Mouse (Mus musculus): ENCODE results near the gene Cnep1r1.

Gene Cnep1r1

GRCm38 (mm10) chr8:88118456-88119036 lies at the start of gene Cnep1r1:
TSS of gene Cnep1r1 (plus strand) at chr8:88118769.
- DNase-seq, result peak; percentile 96

DNA sequence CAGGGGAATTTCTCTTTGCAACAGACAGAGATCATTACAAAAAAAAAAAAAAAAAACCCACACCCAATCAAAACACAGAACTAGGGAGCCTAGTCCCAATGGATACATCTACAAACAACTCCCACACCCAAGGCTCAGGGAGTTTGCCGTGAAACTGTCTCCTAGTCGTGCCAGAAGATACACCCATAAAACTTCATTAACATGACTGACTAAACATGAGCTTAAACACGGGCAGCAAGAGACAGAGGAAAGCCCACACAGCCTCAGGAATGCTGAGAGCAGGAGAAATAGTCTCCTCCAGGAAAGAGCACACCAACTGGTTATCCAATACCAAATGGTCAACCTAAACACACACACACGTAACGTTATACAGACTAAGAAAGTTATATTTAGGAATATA lies 36.4 kb upstream of the Cnep1r1 start:
- DNase-seq, result no peak

DNA sequence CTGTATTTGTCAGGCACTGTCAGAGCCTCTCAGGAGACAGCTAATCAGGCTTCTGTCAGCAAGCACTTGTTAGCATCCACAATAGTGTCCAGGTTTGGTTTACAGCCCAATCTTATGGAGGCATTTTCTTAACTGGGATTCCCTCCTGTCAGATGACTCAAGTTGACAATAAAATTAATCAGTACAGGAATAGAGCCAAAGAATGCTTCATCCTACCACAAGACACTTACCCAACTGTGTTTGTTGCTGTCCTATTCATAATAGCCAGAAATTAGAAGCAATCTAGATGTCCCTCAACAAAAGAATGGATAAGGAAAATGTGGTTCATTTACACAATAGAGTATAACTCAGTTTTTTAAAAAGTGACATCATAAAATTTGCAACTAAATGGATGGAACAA lies 30.6 kb upstream of the Cnep1r1 start:
- DNase-seq, result no peak

DNA sequence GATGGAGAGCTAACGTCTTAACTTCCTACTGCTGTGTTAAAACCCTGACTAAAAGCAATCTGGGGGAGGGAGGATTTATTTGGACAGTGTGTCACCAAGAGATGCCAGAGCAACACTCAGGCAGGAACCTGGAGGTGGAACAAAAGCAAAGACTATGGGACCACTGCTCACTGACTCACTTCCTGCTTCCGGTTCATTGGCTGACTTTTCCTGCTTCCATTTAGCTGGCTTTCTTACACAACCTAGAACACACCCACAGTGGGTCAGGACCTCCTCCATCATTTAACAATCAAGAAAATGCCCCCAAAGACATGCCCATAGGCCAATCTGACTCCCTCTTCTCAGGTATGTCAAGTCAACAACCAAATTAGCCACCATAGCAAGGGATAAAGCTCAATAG lies 26.9 kb upstream of the Cnep1r1 start:
- DNase-seq, result no peak

DNA sequence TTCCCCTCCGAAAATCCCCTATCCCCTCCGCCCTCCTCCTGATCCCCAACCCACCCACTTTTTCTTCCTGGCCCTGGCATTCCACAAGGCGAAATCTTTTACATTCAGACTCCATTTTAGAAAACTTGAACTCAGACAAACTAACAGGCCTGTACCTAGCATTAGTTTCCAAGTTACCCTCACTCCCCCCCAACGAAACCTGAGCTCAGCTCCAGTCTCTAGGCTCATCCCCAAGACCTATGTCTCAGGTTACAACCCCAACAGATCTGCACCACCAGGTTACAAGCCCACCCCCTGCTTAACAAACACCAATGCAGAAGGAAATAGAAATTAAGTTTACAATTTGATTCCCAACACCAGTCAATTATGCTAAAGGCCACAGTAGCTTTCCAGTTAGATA lies 25.2 kb upstream of the Cnep1r1 start:
- peak; percentile 17 for DNase-seq

DNA sequence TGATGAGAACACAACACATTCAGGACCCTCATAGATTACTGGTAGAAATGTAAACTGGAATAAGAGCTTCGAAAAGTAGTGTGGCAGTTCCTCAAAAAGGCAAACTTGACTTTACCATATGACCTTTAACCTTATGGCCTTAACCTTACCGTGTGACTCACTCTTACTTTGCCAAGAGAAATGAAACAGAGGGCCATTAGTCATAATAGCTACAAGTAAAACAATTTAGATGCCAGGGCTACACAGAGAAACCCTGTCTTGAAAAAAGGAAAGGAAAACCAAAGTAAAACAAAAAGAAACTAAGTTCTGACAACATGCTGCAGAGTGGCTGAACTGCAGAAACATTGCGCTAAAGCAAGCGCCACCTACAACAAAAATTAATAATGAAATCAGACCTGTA lies 19.7 kb upstream of the Cnep1r1 start:
- DNase-seq, result no peak

DNA sequence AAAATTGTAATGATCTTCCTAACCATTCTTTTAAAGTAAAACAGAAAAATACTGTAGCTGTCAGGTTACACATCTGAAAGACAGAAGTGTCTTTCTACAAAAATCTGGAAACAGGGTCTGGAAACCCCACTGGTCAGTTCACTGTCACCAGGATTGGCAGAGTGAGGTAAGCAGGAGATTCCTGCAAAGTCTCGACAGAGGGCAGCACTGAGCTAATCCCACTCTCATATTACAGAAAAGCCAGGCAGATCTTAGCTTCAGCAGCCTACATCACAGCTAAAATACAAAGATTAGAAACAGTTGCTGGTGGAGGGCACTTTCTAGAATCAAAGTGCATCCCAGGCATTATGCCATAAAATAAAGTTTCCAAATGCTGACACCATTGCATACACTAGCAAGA lies 19.0 kb upstream of the Cnep1r1 start:
- DNase-seq, result peak; percentile 77

DNA sequence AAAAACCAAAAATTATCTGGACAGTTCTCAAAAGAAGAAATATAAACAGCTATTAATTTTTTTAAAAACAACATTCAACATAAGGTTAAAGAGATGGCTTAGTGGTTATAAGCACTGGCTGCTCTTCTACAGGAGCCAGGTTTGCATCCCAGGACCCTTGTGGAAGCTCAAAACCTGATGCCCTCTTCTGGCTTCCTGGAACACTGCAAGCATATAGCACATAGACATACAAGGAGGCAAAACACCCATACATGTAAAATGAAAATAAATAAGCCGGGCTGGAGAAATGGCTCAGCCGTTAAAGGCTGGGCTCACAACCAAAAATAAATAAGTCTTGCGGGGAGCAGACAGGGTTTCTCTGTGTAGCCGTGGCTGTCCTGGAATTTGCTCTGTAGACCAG lies 9.3 kb upstream of the Cnep1r1 start:
- no peak for DNase-seq

GRCm38 (mm10) chr8:88119076-88119475 lies 507 bp downstream of the Cnep1r1 start:
- DNase-seq, result no peak

DNA sequence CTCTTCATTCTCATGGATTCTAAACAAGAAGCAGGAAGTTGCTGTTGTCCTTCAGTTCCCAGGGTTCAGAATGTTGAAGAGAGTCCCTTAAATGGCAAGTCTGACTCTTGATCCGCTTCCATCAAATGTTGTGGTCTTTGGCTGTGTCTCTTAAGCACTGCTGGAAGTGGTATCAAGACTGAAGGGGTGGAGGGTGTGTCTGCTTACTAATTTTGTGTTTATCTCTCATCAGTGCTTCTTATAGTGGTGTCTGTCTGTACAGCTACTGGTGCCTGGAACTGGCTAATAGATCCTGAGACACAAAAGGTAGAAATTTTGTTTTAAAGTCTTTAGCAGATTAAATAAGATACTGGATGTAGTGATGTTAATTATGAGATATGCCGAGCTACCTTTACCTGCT lies 6.3 kb downstream of the Cnep1r1 start:
- no peak for DNase-seq

- DNase-seq, result no peak
Measured at GRCm38 (mm10) chr8:88129397-88129796, 10.8 kb downstream of the Cnep1r1 start.

- DNase-seq, result peak; percentile 18
Measured at GRCm38 (mm10) chr8:88130754-88131317, 12.3 kb downstream of the Cnep1r1 start.

GRCm38 (mm10) chr8:88137748-88138484 lies 19.3 kb downstream of the Cnep1r1 start, which contains the start of gene Heatr3:
TSS of gene Heatr3 (plus strand) at chr8:88137855.
- DNase-seq, result peak; percentile 95

GRCm38 (mm10) chr8:88139256-88139655 lies 20.7 kb downstream of the Cnep1r1 start:
- no peak for DNase-seq

GRCm38 (mm10) chr8:88141629-88142028 lies 23.1 kb downstream of the Cnep1r1 start:
- no peak for DNase-seq

- no peak for DNase-seq
Measured at GRCm38 (mm10) chr8:88144041-88144440, 25.5 kb downstream of the Cnep1r1 start.

DNA sequence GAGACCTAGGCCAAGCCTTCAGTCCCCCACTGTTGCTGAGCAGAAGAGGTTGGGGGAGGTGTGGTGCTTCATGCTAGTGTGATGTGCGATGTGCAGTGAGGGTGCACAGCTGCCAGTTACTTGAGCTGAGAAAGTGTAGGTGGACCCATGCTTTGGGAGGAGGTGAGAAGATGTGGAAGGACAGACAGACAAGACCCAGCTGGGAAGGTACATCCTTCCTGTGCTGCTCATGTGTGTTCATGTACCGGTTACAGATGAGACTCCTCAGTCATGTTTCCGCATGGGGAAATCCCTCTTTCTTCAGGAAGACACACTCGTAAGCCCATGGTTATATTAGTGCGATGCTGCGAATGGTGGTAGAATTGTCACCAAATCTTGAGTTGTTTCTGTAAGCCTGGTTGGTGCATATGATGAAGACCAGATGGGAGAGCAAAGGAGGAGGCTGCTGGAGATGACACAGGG lies 32.4 kb downstream of the Cnep1r1 start:
- no peak for DNase-seq

- DNase-seq, result no peak
Measured at GRCm38 (mm10) chr8:88160237-88160995, 41.8 kb downstream of the Cnep1r1 start.

DNA sequence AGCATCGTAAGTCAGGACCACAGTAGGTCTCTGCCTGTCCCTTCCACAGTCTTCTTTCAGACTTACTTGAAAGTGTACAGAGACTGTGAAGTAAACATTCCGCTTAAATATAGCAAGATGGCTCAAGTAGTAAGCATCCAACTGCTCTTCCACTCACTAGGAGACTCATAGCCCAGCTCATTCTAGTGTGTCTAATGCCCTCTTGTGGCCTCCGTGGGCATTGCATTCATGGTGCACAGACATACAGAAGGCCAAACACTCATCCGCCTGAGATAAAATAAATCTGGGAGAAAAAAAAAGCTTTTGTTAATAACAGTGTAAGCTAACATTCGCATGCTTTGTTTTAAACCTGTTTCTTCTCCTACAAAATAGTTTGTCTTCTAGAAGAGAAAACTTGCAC lies 42.9 kb downstream of the Cnep1r1 start:
- DNase-seq, result peak; percentile 74

DNA sequence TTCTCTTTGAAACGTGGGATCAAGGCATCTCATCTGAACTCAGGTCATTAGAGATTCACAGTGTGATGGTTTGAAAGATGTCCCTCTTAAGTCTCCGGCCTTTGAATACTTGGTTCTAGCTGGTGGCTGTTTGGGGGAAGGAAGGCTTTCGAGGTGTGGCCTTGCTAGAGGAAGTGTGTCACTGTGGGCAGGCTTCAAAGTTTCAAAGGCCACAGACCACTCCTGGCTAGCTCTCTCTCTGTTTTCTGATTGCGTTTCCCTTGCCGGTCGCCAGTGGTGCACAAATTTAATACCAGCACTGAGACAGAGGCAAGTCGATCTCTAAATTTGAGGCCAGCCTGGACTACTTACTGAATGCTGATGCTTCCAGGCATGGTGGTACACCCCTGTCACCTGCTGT lies 56.7 kb downstream of the Cnep1r1 start:
- no peak for DNase-seq

DNA sequence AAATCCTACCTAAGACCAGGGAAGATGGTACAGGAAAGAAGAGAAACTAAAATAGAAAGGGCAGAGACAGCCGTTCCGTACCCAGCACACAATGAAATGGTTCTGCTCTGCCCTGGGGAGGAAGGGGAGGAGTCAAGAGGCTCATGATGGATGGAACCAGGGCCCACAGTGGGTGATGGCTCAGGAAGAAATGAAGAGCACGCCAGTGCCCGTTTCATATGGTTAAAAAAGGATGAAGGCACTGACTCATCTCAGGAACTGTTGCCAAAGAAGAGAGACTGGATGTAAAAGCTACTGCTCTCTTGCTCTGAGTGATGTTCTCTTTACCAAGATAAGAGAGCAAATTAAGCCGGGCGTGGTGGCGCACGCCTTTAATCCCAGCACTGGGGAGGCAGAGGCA lies 58.7 kb downstream of the Cnep1r1 start:
- no peak for DNase-seq

DNA sequence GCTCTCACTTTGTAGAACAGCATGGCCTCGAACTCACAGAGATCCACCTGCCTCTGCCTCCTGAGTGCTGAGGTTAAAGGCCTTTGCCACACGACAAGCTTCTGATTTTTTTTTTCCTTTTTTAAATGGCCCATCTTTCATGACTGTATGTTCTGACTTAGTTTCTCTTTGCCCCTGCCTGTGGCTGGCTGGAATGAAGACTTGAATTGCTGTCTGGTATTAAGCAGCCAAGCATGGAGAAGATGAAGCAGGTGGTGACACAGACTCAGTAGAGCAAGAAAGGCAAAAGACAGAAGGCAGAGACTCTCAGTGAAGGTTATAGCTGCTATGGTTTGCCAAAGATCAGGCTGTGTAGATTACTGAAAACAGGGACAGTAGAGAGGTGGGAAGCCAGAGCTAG lies 64.6 kb downstream of the Cnep1r1 start:
- no peak for DNase-seq
